In the genomic region with DNA sequence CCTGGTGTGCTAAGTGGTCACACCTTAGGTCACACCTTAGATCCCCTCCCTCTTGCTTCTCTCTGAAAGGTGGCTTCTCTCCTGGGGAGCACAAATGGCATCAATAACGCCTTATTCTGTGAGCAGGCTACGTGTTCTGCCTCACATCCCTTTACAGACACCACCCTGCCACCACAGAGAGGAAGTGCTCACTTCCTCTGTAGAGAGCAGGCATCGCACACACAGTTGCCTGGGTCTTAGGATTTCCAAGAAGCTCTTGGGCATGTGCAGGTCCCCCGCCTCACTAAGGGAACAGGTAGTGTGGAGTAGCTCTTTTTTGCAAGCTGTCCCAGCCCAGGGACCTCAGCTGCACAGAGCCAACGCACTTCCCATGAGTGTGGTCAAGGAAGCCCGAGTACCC, we compare ENCODE assay signal across 12 mouse cellular contexts. TPM values are rescaled to one million over a fixed set of nuclear protein-coding genes. Genes with fewer than 3 reads are reported as not detected.
DNase-seq lines count a peak whose midpoint lies in the region; ATAC-seq and TF ChIP-seq lines count a peak whose summit lies in the region.
"Had no signal": no experiment of that assay in that cellular context is flagged by ENCODE, and none has a peak within 500 bp of the region (broad histone marks: within the 10 kb centered on the region; RNA-seq: fewer than 3 reads in every experiment).

No protein-coding gene starts in this region.

- 49% methylated on average over 6 of the region's 6 CpGs for WGBS in heart, embryonic 12.5 days

- H3K27ac ChIP-seq in heart, embryonic 12.5 days (ENCODE audit: poor library complexity, severe bottlenecking): peak overlapping the region; percentile 36; the same call in 1 of the 2 replicates
- H3K27ac ChIP-seq in left cerebral cortex, adult 2 months: no peak overlapping the region
- H3K27ac ChIP-seq: limb, embryonic 13.5 days; neural tube, embryonic 13.5 days had no signal

- no peak for ATAC-seq in heart, embryonic 12.5 days (ENCODE audit: insufficient number of reproducible peaks, low FRiP score)
- peak; percentile 83 for ATAC-seq in common myeloid progenitor, adult 5-6 weeks (replicated peaks; ENCODE audit: low read depth, poor library complexity, severe bottlenecking)
- ATAC-seq: forebrain, postnatal 0 days had no signal

- no peak overlapping the region for H3K4me3 ChIP-seq in heart, embryonic 12.5 days
- H3K4me3 ChIP-seq in left cerebral cortex, adult 2 months: no peak overlapping the region
- H3K4me3 ChIP-seq: limb, embryonic 13.5 days; neural tube, embryonic 13.5 days had no signal

- peaks cover 87% of the 10 kb centered on the region for H3K36me3 ChIP-seq in heart, embryonic 12.5 days

- peaks cover 76% of the 10 kb centered on the region for H3K4me1 ChIP-seq in heart, embryonic 12.5 days (replicated peaks)
- H3K4me1 ChIP-seq: neural tube, embryonic 13.5 days had no signal

- no peaks in the 10 kb centered on the region for H3K9me3 ChIP-seq in heart, embryonic 12.5 days (replicated peaks)
- H3K9me3 ChIP-seq: limb, embryonic 13.5 days; neural tube, embryonic 13.5 days had no signal

- no peak for DNase-seq in heart, adult 8-10 months (ENCODE audit: low spot score)
- DNase-seq in lung, postnatal 25 days (ENCODE audit: low spot score): peak; percentile 69
- peak; percentile 21 to 57 for DNase-seq in thymus, adult 18-20 months
- no peak for DNase-seq in kidney, postnatal 4 days
- no peak for DNase-seq in urinary bladder, postnatal 4 days (ENCODE audit: low spot score in 2 of 2)
- DNase-seq in left cerebral cortex, adult 2 months (ENCODE audit: extremely low spot score in 1 of 2, low spot score in 2 of 2): no peak
- DNase-seq: cerebellum, adult 18-20 months; forebrain, postnatal 0 days had no signal

- no peak for TF ChIP-seq CTCF in left cerebral cortex, adult 2 months (IDR thresholded peaks at IDR 0.05)

- intact Hi-C loops in left cerebral cortex, adult 2 months (cut with DNase I): no loop called here

- H3K9ac ChIP-seq in heart, embryonic 12.5 days: no peak overlapping the region
- H3K9ac ChIP-seq: forebrain, postnatal 0 days; limb, embryonic 13.5 days; neural tube, embryonic 13.5 days had no signal

- no peaks in the 10 kb centered on the region for H3K27me3 ChIP-seq in heart, embryonic 12.5 days (replicated peaks)
- H3K27me3 ChIP-seq: limb, embryonic 13.5 days; neural tube, embryonic 13.5 days had no signal

- H3K4me2 ChIP-seq in heart, embryonic 12.5 days: no peak overlapping the region
- H3K4me2 ChIP-seq: limb, embryonic 13.5 days; neural tube, embryonic 13.5 days had no signal

RNA-seq across cellular contexts. Expression of gene Slc2a1, which starts 18.7 kb away (rescaled TPM):
- 330 and 331 TPM in 2 replicates for polyA plus RNA-seq in heart, embryonic 12.5 days (2016; fragmentation: Nextera tagmentation; extraction: Ambion mirVana)
- 10 to 100 TPM; 12.6 to 22.5 (median 14.9) TPM for total RNA-seq in heart, adult 8-10 months (2022)
- 6.1 and 7.9 TPM in 2 replicates for total RNA-seq in common myeloid progenitor, adult 5-6 weeks (2017)
- total RNA-seq in left cerebral cortex, adult 2 months (2021): 100 to 1,000 TPM in 1 of 2 experiments, 10 to 100 TPM in 1; 92.2 to 127 TPM

RNA-seq across cellular contexts. Expression of gene Zfp691, which starts 46.8 kb away (rescaled TPM):
- polyA plus RNA-seq in heart, embryonic 12.5 days (2016; fragmentation: Nextera tagmentation; extraction: Ambion mirVana): 8.3 and 11.5 TPM in 2 replicates
- 10 to 100 TPM; 19.3 to 23.9 (median 22.6) TPM for total RNA-seq in heart, adult 8-10 months (2022)
- 4.1 and 5.2 TPM in 2 replicates for total RNA-seq in common myeloid progenitor, adult 5-6 weeks (2017)
- total RNA-seq in left cerebral cortex, adult 2 months (2021): 1 to 10 TPM; 7.5 to 7.8 TPM

Comparison
In these comparisons a context has a peak if more than half of its experiments do, and no peak if none do; other contexts are left out.
1. DNase-seq: peak in lung, postnatal 25 days (single experiment) and thymus, adult 18-20 months (2 of 2); none in heart, adult 8-10 months (single experiment), kidney, postnatal 4 days (0 of 2), urinary bladder, postnatal 4 days (0 of 2) and left cerebral cortex, adult 2 months (0 of 2).